ENCODE assay signal across 11 mouse cellular contexts in the genomic region with DNA sequence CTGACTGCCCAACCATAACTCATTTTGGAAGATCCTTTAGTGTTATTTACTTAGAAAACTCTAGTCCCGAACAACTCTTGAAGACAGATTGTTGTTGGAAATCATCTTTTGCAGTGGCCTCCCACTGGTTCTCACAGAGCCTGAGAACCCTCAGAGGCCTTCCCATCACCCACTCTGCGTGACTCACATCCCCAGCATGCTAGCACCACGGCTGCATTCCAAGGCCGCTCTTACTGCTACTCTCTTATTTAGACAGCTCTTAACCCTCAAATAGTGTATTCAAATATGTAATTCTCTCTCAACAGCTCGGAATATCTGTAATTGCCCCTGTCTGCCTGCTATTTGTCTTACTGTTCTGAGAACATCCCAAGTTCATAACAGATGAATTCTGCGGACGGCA. TPM values are rescaled to one million over a fixed set of nuclear protein-coding genes. Genes with fewer than 3 reads are reported as not detected.
DNase-seq lines count a peak whose midpoint lies in the region; ATAC-seq and TF ChIP-seq lines count a peak whose summit lies in the region.
"Had no signal": no experiment of that assay in that cellular context is flagged by ENCODE, and none has a peak within 500 bp of the region (broad histone marks: within the 10 kb centered on the region; RNA-seq: fewer than 3 reads in every experiment).

No protein-coding gene starts in this region.

- no peak for DNase-seq in frontal cortex, postnatal 10 days (ENCODE audit: low spot score in 2 of 2)
- peak; percentile 47 for DNase-seq in ovary, adult 18-20 months (ENCODE audit: low spot score)
- DNase-seq in ovary, postnatal 10 days (ENCODE audit: low spot score) = no peak
- peak; percentile 44 to 53 for DNase-seq in left cerebral cortex, adult 2 months (ENCODE audit: extremely low spot score in 1 of 2, low spot score in 2 of 2)
- peak; percentile 38 for DNase-seq in right cerebral cortex, postnatal 25 days
- DNase-seq in embryo, embryonic 9.5 days (ENCODE audit: extremely low spot score) = no peak
- DNase-seq in cerebellum, adult 2 months = no peak

- no peaks in the 10 kb centered on the region for H3K4me1 ChIP-seq in cerebellum, adult 2 months (ENCODE audit: control insufficient read depth, insufficient read depth, low read length)

- peak; percentile 100 for ATAC-seq in frontal cortex, adult (ENCODE audit: low TSS enrichment)
- ATAC-seq: intestine, postnatal 0 days had no signal

- no peak overlapping the region for H3K4me3 ChIP-seq in left cerebral cortex, adult 2 months
- no peak overlapping the region for H3K4me3 ChIP-seq in cerebellum, adult 2 months (replicated peaks; ENCODE audit: insufficient read depth, low read depth, low read length)
- H3K4me3 ChIP-seq: embryonic facial prominence, embryonic 12.5 days; megakaryocyte, embryonic 14.5 days had no signal

- WGBS in cerebellum, adult 2 months = 71% methylated on average over 7 of the region's 7 CpGs

- intact Hi-C loops in left cerebral cortex, adult 2 months (cut with DNase I) = no loop called here

- no peak for TF ChIP-seq CTCF in left cerebral cortex, adult 2 months (IDR thresholded peaks at IDR 0.05)
- TF ChIP-seq CTCF in cerebellum, adult 2 months (IDR thresholded peaks at IDR 0.05; ENCODE audit: borderline replicate concordance, insufficient read depth, low read depth, low read length) = no peak

- H3K27ac ChIP-seq in left cerebral cortex, adult 2 months = peak overlapping the region; percentile 40; the same call in 1 of the 2 replicates
- no peak overlapping the region for H3K27ac ChIP-seq in cerebellum, adult 2 months (ENCODE audit: insufficient read depth, low read length)
- H3K27ac ChIP-seq: embryonic facial prominence, embryonic 12.5 days had no signal

- no peaks in the 10 kb centered on the region for H3K27me3 ChIP-seq in cerebellum, adult 2 months (ENCODE audit: control insufficient read depth, insufficient read depth, low read length)
- H3K27me3 ChIP-seq: embryonic facial prominence, embryonic 12.5 days had no signal

- TF ChIP-seq POLR2A in cerebellum, adult 2 months (IDR thresholded peaks at IDR 0.05; ENCODE audit: borderline replicate concordance, insufficient read depth, low read length) = no peak

RNA-seq across cellular contexts. Expression of gene Fam160a1, which starts 2.9 kb away (rescaled TPM):
- 1 to 10 TPM; 3.2 to 5.6 TPM for total RNA-seq in left cerebral cortex, adult 2 months (2021)
- polyA plus RNA-seq in cerebellum, adult 2 months (2012; rRNA removed) = 1.3 and 1.4 TPM in 2 replicates

Comparison
In these comparisons a context has a peak if more than half of its experiments do, and no peak if none do; other contexts are left out.
1. DNase-seq: peak in ovary, adult 18-20 months (single experiment), left cerebral cortex, adult 2 months (2 of 2) and right cerebral cortex, postnatal 25 days (single experiment); none in frontal cortex, postnatal 10 days (0 of 2), ovary, postnatal 10 days (single experiment), embryo, embryonic 9.5 days (single experiment) and cerebellum, adult 2 months (0 of 2).